19 mouse cellular contexts compared by ENCODE assay signal in genomic region chr9:66508890-66509399, GRCm38 (mm10). TPM values are rescaled to one million over a fixed set of nuclear protein-coding genes. Genes with fewer than 3 reads are reported as not detected.
DNase-seq lines count a peak whose midpoint lies in the region; ATAC-seq and TF ChIP-seq lines count a peak whose summit lies in the region.
"Had no signal": no experiment of that assay in that cellular context is flagged by ENCODE, and none has a peak within 500 bp of the region (broad histone marks: within the 10 kb centered on the region; RNA-seq: fewer than 3 reads in every experiment).

No protein-coding gene starts in this region.

- H3K9me3 ChIP-seq in forebrain, embryonic 12.5 days: no peaks in the 10 kb centered on the region
- H3K9me3 ChIP-seq in forebrain, embryonic 11.5 days (ENCODE audit: control insufficient read depth, low read length): no peaks in the 10 kb centered on the region
- H3K9me3 ChIP-seq in hindbrain, embryonic 13.5 days: no peaks in the 10 kb centered on the region
- no peaks in the 10 kb centered on the region for H3K9me3 ChIP-seq in hindbrain, embryonic 10.5 days
- no peaks in the 10 kb centered on the region for H3K9me3 ChIP-seq in neural tube, embryonic 13.5 days
- H3K9me3 ChIP-seq: embryonic facial prominence, embryonic 10.5 days; G1E; neural tube, embryonic 12.5 days; stomach, embryonic 15.5 days had no signal

- no peak overlapping the region for H3K4me3 ChIP-seq in forebrain, embryonic 12.5 days (replicated peaks)
- no peak overlapping the region for H3K4me3 ChIP-seq in forebrain, embryonic 11.5 days (ENCODE audit: low read depth, low read length)
- H3K4me3 ChIP-seq in hindbrain, embryonic 13.5 days: no peak overlapping the region
- no peak overlapping the region for H3K4me3 ChIP-seq in hindbrain, embryonic 10.5 days
- no peak overlapping the region for H3K4me3 ChIP-seq in neural tube, embryonic 13.5 days
- no peak overlapping the region for H3K4me3 ChIP-seq in olfactory bulb, adult 2 months (ENCODE audit: insufficient read depth, low read depth, low read length)
- H3K4me3 ChIP-seq: embryonic facial prominence, embryonic 10.5 days; erythroblast, embryonic 14.5 days; neural tube, embryonic 12.5 days; stomach, embryonic 15.5 days had no signal

- no peak overlapping the region for H3K9ac ChIP-seq in forebrain, embryonic 12.5 days
- H3K9ac ChIP-seq in forebrain, embryonic 11.5 days (ENCODE audit: low read length): no peak overlapping the region
- H3K9ac ChIP-seq in hindbrain, embryonic 13.5 days: peak overlapping the region; percentile 14; the same call in 1 of the 2 replicates
- H3K9ac ChIP-seq in neural tube, embryonic 13.5 days: peak overlapping the region; percentile 14
- H3K9ac ChIP-seq: neural tube, embryonic 12.5 days; stomach, embryonic 15.5 days had no signal

- peaks cover 48% of the 10 kb centered on the region for H3K36me3 ChIP-seq in forebrain, embryonic 12.5 days (replicated peaks)
- H3K36me3 ChIP-seq in forebrain, embryonic 11.5 days (ENCODE audit: control insufficient read depth, insufficient read depth, low read length): peaks cover 10% of the 10 kb centered on the region; the same call in 1 of the 2 replicates
- H3K36me3 ChIP-seq in hindbrain, embryonic 13.5 days: peaks cover 61% of the 10 kb centered on the region
- peaks cover 71% of the 10 kb centered on the region for H3K36me3 ChIP-seq in hindbrain, embryonic 10.5 days
- peaks cover 65% of the 10 kb centered on the region for H3K36me3 ChIP-seq in neural tube, embryonic 13.5 days

- TF ChIP-seq CTCF in olfactory bulb, adult 2 months (IDR thresholded peaks at IDR 0.05; ENCODE audit: insufficient read depth, low read depth, low read length): no peak

- no peak for ATAC-seq in forebrain, embryonic 12.5 days (ENCODE audit: low FRiP score)
- no peak for ATAC-seq in forebrain, embryonic 11.5 days (replicated peaks; ENCODE audit: low FRiP score)
- ATAC-seq in hindbrain, embryonic 13.5 days (ENCODE audit: low FRiP score): no peak
- ATAC-seq in neural tube, embryonic 13.5 days (ENCODE audit: low read depth): no peak
- ATAC-seq: midbrain, embryonic 16.5 days had no signal

- no peak for TF ChIP-seq POLR2A in olfactory bulb, adult 2 months (IDR thresholded peaks at IDR 0.05; ENCODE audit: insufficient read depth, low read depth, low read length)

- H3K27me3 ChIP-seq in forebrain, embryonic 12.5 days: no peaks in the 10 kb centered on the region
- no peaks in the 10 kb centered on the region for H3K27me3 ChIP-seq in forebrain, embryonic 11.5 days (ENCODE audit: control insufficient read depth, insufficient read depth, low read length)
- H3K27me3 ChIP-seq in hindbrain, embryonic 13.5 days: no peaks in the 10 kb centered on the region
- no peaks in the 10 kb centered on the region for H3K27me3 ChIP-seq in hindbrain, embryonic 10.5 days (ENCODE audit: insufficient read depth, poor library complexity, severe bottlenecking)
- no peaks in the 10 kb centered on the region for H3K27me3 ChIP-seq in neural tube, embryonic 13.5 days
- H3K27me3 ChIP-seq: neural tube, embryonic 12.5 days; stomach, embryonic 15.5 days had no signal

- WGBS in forebrain, embryonic 12.5 days: 82% methylated on average over 4 of the region's 4 CpGs
- WGBS in forebrain, embryonic 11.5 days: 70% methylated on average over 4 of the region's 4 CpGs
- WGBS in hindbrain, embryonic 13.5 days: 75% methylated on average over 4 of the region's 4 CpGs
- 82% methylated on average over 4 of the region's 4 CpGs for WGBS in hindbrain, embryonic 10.5 days
- WGBS in neural tube, embryonic 13.5 days: 79% methylated on average over 4 of the region's 4 CpGs
- WGBS in olfactory bulb, adult 2 months: 71% methylated on average over 4 of the region's 4 CpGs

- DNase-seq in forebrain, embryonic 11.5 days (ENCODE audit: low spot score): no peak
- no peak for DNase-seq in hindbrain, embryonic 10.5 days (ENCODE audit: low spot score)
- no peak for DNase-seq in neural tube, embryonic 10.5 days (ENCODE audit: extremely low spot score, low spot score)
- no peak for DNase-seq in lung, postnatal 36 days
- DNase-seq: adrenal gland, adult 2 months; lung, adult 2 months; right cerebral cortex, adult 18-20 months; spleen, adult 18-20 months had no signal

- no peak overlapping the region for H3K4me2 ChIP-seq in forebrain, embryonic 12.5 days
- H3K4me2 ChIP-seq in forebrain, embryonic 11.5 days (ENCODE audit: low read depth, low read length, severe bottlenecking): no peak overlapping the region
- no peak overlapping the region for H3K4me2 ChIP-seq in hindbrain, embryonic 13.5 days
- H3K4me2 ChIP-seq in neural tube, embryonic 13.5 days: no peak overlapping the region
- H3K4me2 ChIP-seq: neural tube, embryonic 12.5 days; stomach, embryonic 15.5 days had no signal

- H3K4me1 ChIP-seq in forebrain, embryonic 12.5 days: peaks cover 57% of the 10 kb centered on the region
- H3K4me1 ChIP-seq in forebrain, embryonic 11.5 days (replicated peaks; ENCODE audit: control insufficient read depth, insufficient read depth, low read length): peaks cover 35% of the 10 kb centered on the region
- peaks cover 54% of the 10 kb centered on the region for H3K4me1 ChIP-seq in hindbrain, embryonic 13.5 days (replicated peaks)
- H3K4me1 ChIP-seq in hindbrain, embryonic 10.5 days (replicated peaks): peaks cover 76% of the 10 kb centered on the region
- H3K4me1 ChIP-seq in neural tube, embryonic 13.5 days (replicated peaks): peaks cover 51% of the 10 kb centered on the region
- H3K4me1 ChIP-seq in olfactory bulb, adult 2 months (ENCODE audit: control insufficient read depth, insufficient read depth, low read length): peaks cover 26% of the 10 kb centered on the region

- 0 out of 2 replicates have a peak overlapping the region, but pooled peaks have one; percentile 2 for H3K27ac ChIP-seq in forebrain, embryonic 12.5 days
- no peak overlapping the region for H3K27ac ChIP-seq in forebrain, embryonic 11.5 days (ENCODE audit: low read depth, low read length)
- H3K27ac ChIP-seq in hindbrain, embryonic 13.5 days: no peak overlapping the region
- H3K27ac ChIP-seq in hindbrain, embryonic 10.5 days: no peak overlapping the region
- no peak overlapping the region for H3K27ac ChIP-seq in neural tube, embryonic 13.5 days (replicated peaks)
- H3K27ac ChIP-seq in olfactory bulb, adult 2 months (ENCODE audit: insufficient read depth, low read depth, low read length): peak overlapping the region; percentile 16; the same call in 1 of the 2 replicates
- H3K27ac ChIP-seq: embryonic facial prominence, embryonic 10.5 days; macrophage; neural tube, embryonic 12.5 days; stomach, embryonic 15.5 days had no signal

RNA-seq across cellular contexts. Expression of gene Fbxl22, which starts 5.4 kb away (rescaled TPM):
- polyA plus RNA-seq in forebrain, embryonic 12.5 days (2016; fragmentation: Nextera tagmentation; extraction: Ambion mirVana): 2.4 TPM in 2 replicates
- 2.5 and 3.0 TPM in 2 replicates for polyA plus RNA-seq in forebrain, embryonic 11.5 days (2014; fragmentation: Nextera tagmentation; extraction: Ambion mirVana)
- polyA plus RNA-seq in hindbrain, embryonic 13.5 days (2015; fragmentation: Nextera tagmentation; extraction: Ambion mirVana): 2.0 and 2.2 TPM in 2 replicates
- polyA plus RNA-seq in hindbrain, embryonic 10.5 days (2016; fragmentation: Nextera tagmentation; extraction: Ambion mirVana): 1.5 and 1.6 TPM in 2 replicates
- polyA plus RNA-seq in neural tube, embryonic 13.5 days (2015; fragmentation: Nextera tagmentation; extraction: Ambion mirVana): 1.2 and 1.7 TPM in 2 replicates
- not detected in 2 replicates for polyA plus RNA-seq in olfactory bulb, adult 2 months (2012; ENCODE audit: insufficient read depth, insufficient read length, low replicate concordance, missing spikeins)
- polyA plus RNA-seq: macrophage had no signal

Comparison
In these comparisons a context has a peak if more than half of its experiments do, and no peak if none do; other contexts are left out.
1. H3K27ac ChIP-seq: peak in forebrain, embryonic 12.5 days (single experiment) and olfactory bulb, adult 2 months (single experiment); none in forebrain, embryonic 11.5 days (single experiment), hindbrain, embryonic 13.5 days (single experiment), hindbrain, embryonic 10.5 days (single experiment) and neural tube, embryonic 13.5 days (single experiment).
2. H3K9ac ChIP-seq: peak in hindbrain, embryonic 13.5 days (single experiment) and neural tube, embryonic 13.5 days (single experiment); none in forebrain, embryonic 12.5 days (single experiment) and forebrain, embryonic 11.5 days (single experiment).